Mouse (Mus musculus): ENCODE data around the gene 1700067K01Rik.

GRCm38 (mm10) chr8:84048171-84048570, 46.9 kb downstream of the 1700067K01Rik start:
- TF ChIP-seq CTCF (IDR thresholded peaks at IDR 0.05; ENCODE audit: control insufficient read depth, insufficient read depth, insufficient read length), result no peak
- no peak for TF ChIP-seq MAX (IDR thresholded peaks at IDR 0.05)
- TF ChIP-seq CEBPB (IDR thresholded peaks at IDR 0.05; ENCODE audit: low read depth), result no peak
- TF ChIP-seq USF1 (IDR thresholded peaks at IDR 0.05; ENCODE audit: low read depth), result no peak
- no peak for TF ChIP-seq MYOG (IDR thresholded peaks at IDR 0.05; ENCODE audit: control insufficient read depth, extremely low read depth, insufficient read length)
- peak; percentile 1 for TF ChIP-seq MYOD1 (IDR thresholded peaks at IDR 0.05; ENCODE audit: control insufficient read depth, insufficient read length, low read depth)
